Mouse (Mus musculus) spleen, adult 10 weeks (tissue): ENCODE measurements around the gene Gm17584. TPM values are rescaled to one million over a fixed set of nuclear protein-coding genes. Genes with fewer than 3 reads are reported as not detected.

Experiments
- polyA plus RNA-seq: library from polyadenylated mRNA; stranded (reverse); fragments of 350-450 nt; fragmentation: Illumina TruSeq; extraction: RNeasy Lipid Tissue Mini Kit (QIAGEN cat#74804); gene quantifications from one replicate; pipeline ENCODE4 v1.2.3, GENCODE M21; 2015; ENCODE audit warnings: low replicate concordance; ENCODE audit not compliant: insufficient read depth

Gene Gm17584
- not detected for polyA plus RNA-seq

GRCm38 (mm10) chrX:124500263-124500662 is at the start of gene Gm17584:
Gene Gm17584 (plus strand): TSS chrX:124500563.

Other genes starting within 250 kb of the Gm17584 start
- gene Gm17469, start 129.3 kb downstream of the Gm17584 start, polyA plus RNA-seq = not detected